Mouse (Mus musculus) liver, embryonic 13.5 days (tissue): ENCODE measurements around the gene Fn3k. TPM values are rescaled to one million over a fixed set of nuclear protein-coding genes. Genes with fewer than 3 reads are reported as not detected.

ENCODE experiments used
- ATAC-seq: fragments of 200-750 bp; cut with Nextera tagmentation; 2 replicates; pipeline ENCODE4 v1.8.0; 2017; ENCODE audit warnings: low read depth, mild to moderate bottlenecking, moderate number of reproducible peaks, moderate library complexity
- DNase-seq: peaks from one replicate; pipeline ENCODE4 v3.0.0; 2022
- H3K27ac ChIP-seq: fragments of 300-500 bp; sonication (generic); 2 replicates; pipeline ENCODE4 v1.5.1; 2015; ENCODE audit warnings: moderate library complexity, mild to moderate bottlenecking, inconsistent platforms
- H3K27me3 ChIP-seq: fragments of 300-500 bp; sonication (generic); 2 replicates; pipeline ENCODE4 v1.6.1; 2015; ENCODE audit warnings: mild to moderate bottlenecking, inconsistent platforms
- H3K36me3 ChIP-seq: fragments of 300-500 bp; sonication (generic); 2 replicates; pipeline ENCODE4 v1.6.1; 2015; ENCODE audit warnings: mild to moderate bottlenecking, inconsistent platforms
- H3K4me1 ChIP-seq: fragments of 300-500 bp; sonication (generic); replicated peaks from 2 replicates; pipeline ENCODE4 v1.6.1; 2015; ENCODE audit warnings: inconsistent platforms
- H3K4me2 ChIP-seq: fragments of 300-500 bp; sonication (generic); 2 replicates; pipeline ENCODE4 v1.6.1; 2015; ENCODE audit warnings: inconsistent platforms, mild to moderate bottlenecking, moderate library complexity
- H3K4me3 ChIP-seq: fragments of 300-500 bp; sonication (generic); replicated peaks from 2 replicates; pipeline ENCODE4 v1.5.1; 2015; ENCODE audit warnings: mild to moderate bottlenecking, inconsistent platforms
- H3K9ac ChIP-seq: fragments of 300-500 bp; sonication (generic); 2 replicates; pipeline ENCODE4 v1.6.1; 2015; ENCODE audit warnings: mild to moderate bottlenecking, inconsistent platforms
- H3K9me3 ChIP-seq: fragments of 300-500 bp; sonication (generic); replicated peaks from 2 replicates; pipeline ENCODE4 v1.6.1; 2016; ENCODE audit warnings: inconsistent platforms
- WGBS: fragments of 180-500 bp; shearing (Covaris S2); methylation state at CpG from one replicate; pipeline ENCODE4 v1.1.7; 2015; ENCODE audit not compliant: insufficient replicate concordance; 5-methylcytosine and 5-hydroxymethylcytosine counted together
- polyA plus RNA-seq: library from polyadenylated mRNA; unstranded; fragments of >200 nt; fragmentation: Nextera tagmentation; extraction: Ambion mirVana; gene quantifications from 2 replicates; pipeline ENCODE4 v1.2.1, GENCODE M21; 2015

The Fn3k gene
- 40.6 and 42.7 TPM in 2 replicates for polyA plus RNA-seq

GRCm38 (mm10) chr11:121434156-121435155, at the start of gene Fn3k:
Fn3k (plus strand) TSS chr11:121434913.
- peak; percentile 92 for ATAC-seq

GRCm38 (mm10) chr11:121387750-121388553, 46.8 kb upstream of the Fn3k start, which contains the start of gene Rab40b:
Rab40b (minus strand) TSS chr11:121388251.
- peak within 1 kb of the TSS; percentile 98 for H3K4me2 ChIP-seq
- peak within 1 kb of the TSS; percentile 76 for H3K9ac ChIP-seq
- H3K9me3 ChIP-seq: no peaks in the 10 kb centered on the region
- peaks cover 28% of the 10 kb centered on the region for H3K4me1 ChIP-seq
- DNase-seq: peak; percentile 78
- H3K4me3 ChIP-seq: peak within 1 kb of the TSS; percentile 72
- ATAC-seq: peak; percentile 99
- H3K27ac ChIP-seq: peak within 1 kb of the TSS; percentile 48
- 1% methylated on average over 61 of the region's 61 CpGs for WGBS
- no peaks in the 10 kb centered on the region for H3K36me3 ChIP-seq
- H3K27me3 ChIP-seq: peaks cover 26% of the 10 kb centered on the region

More at GRCm38 (mm10) chr11:121434156-121435155, at the start of gene Fn3k:
- Histone ChIP-seq H3K27ac (peak within 1 kb of the TSS; percentile 99), H3K9me3 (no peaks in the 10 kb centered on the region), H3K9ac (peak within 1 kb of the TSS; percentile 90), H3K27me3 (no peaks in the 10 kb centered on the region), H3K4me3 (peak within 1 kb of the TSS; percentile 75), H3K4me2 (peak within 1 kb of the TSS; percentile 89), H3K4me1 (peaks cover 79% of the 10 kb centered on the region), H3K36me3 (peaks cover 47% of the 10 kb centered on the region)
- 4% methylated on average over 30 of the region's 30 CpGs for WGBS
- DNase-seq: peak; percentile 87

GRCm38 (mm10) chr11:121388554-121388945, 46.2 kb upstream of the Fn3k start:
- 21% methylated on average over 6 of the region's 6 CpGs for WGBS
- no peak overlapping the region for H3K27ac ChIP-seq
- H3K4me2 ChIP-seq: peak overlapping the region; percentile 98
- no peaks in the 10 kb centered on the region for H3K36me3 ChIP-seq
- peaks cover 23% of the 10 kb centered on the region for H3K27me3 ChIP-seq
- H3K9me3 ChIP-seq: no peaks in the 10 kb centered on the region
- DNase-seq (no peak), ATAC-seq (no peak)
- peaks cover 28% of the 10 kb centered on the region for H3K4me1 ChIP-seq
- H3K9ac ChIP-seq: no peak overlapping the region
- peak overlapping the region; percentile 72 for H3K4me3 ChIP-seq

GRCm38 (mm10) chr11:121390793-121391192, 43.9 kb upstream of the Fn3k start:
- no peak overlapping the region for H3K9ac ChIP-seq
- H3K27ac ChIP-seq: no peak overlapping the region
- H3K4me1 ChIP-seq: peaks cover 28% of the 10 kb centered on the region
- peaks cover 22% of the 10 kb centered on the region for H3K27me3 ChIP-seq
- 30% methylated on average over 3 of the region's 3 CpGs for WGBS
- H3K4me2 ChIP-seq: no peak overlapping the region
- DNase-seq (no peak), ATAC-seq (no peak)
- no peaks in the 10 kb centered on the region for H3K36me3 ChIP-seq
- H3K4me3 ChIP-seq: no peak overlapping the region
- H3K9me3 ChIP-seq: no peaks in the 10 kb centered on the region

- WGBS: 43% methylated on average over 3 of the region's 3 CpGs
- H3K4me3 ChIP-seq: no peak overlapping the region
These were observed 42.3 kb upstream of the Fn3k start for GRCm38 (mm10) chr11:121392405-121392804.

GRCm38 (mm10) chr11:121407366-121408155, 27.2 kb upstream of the Fn3k start:
- ATAC-seq (no peak), DNase-seq (no peak)
- Histone ChIP-seq H3K9me3 (no peaks in the 10 kb centered on the region), H3K27me3 (peaks cover 28% of the 10 kb centered on the region), H3K4me1 (no peaks in the 10 kb centered on the region), H3K4me3 (no peak overlapping the region), H3K4me2 (no peak overlapping the region), H3K27ac (no peak overlapping the region), H3K36me3 (no peaks in the 10 kb centered on the region), H3K9ac (no peak overlapping the region)
- 55% methylated on average over 3 of the region's 3 CpGs for WGBS

More at GRCm38 (mm10) chr11:121392405-121392804, 42.3 kb upstream of the Fn3k start:
- H3K27ac ChIP-seq: no peak overlapping the region
- DNase-seq (no peak), ATAC-seq (no peak)
- H3K4me1 ChIP-seq: peaks cover 20% of the 10 kb centered on the region
- H3K9ac ChIP-seq: no peak overlapping the region
- no peaks in the 10 kb centered on the region for H3K36me3 ChIP-seq
- H3K4me2 ChIP-seq: no peak overlapping the region
- no peaks in the 10 kb centered on the region for H3K9me3 ChIP-seq
- peaks cover 6% of the 10 kb centered on the region for H3K27me3 ChIP-seq

- no peak overlapping the region for H3K4me2 ChIP-seq
- no peak for ATAC-seq
- WGBS: 73% methylated on average over 5 of the region's 5 CpGs
These were observed 20.0 kb upstream of the Fn3k start for GRCm38 (mm10) chr11:121414762-121415161.

GRCm38 (mm10) chr11:121415351-121415750, 19.4 kb upstream of the Fn3k start:
- H3K27ac ChIP-seq: no peak overlapping the region
- no peaks in the 10 kb centered on the region for H3K9me3 ChIP-seq
- no peak overlapping the region for H3K4me3 ChIP-seq
- H3K36me3 ChIP-seq: no peaks in the 10 kb centered on the region
- ATAC-seq: no peak
- no peak overlapping the region for H3K9ac ChIP-seq
- DNase-seq: no peak
- no peak overlapping the region for H3K4me2 ChIP-seq
- H3K4me1 ChIP-seq: peaks cover 13% of the 10 kb centered on the region
- H3K27me3 ChIP-seq: peaks cover 18% of the 10 kb centered on the region
- 60% methylated on average over 5 of the region's 5 CpGs for whole genome bisulfite sequencing

More at GRCm38 (mm10) chr11:121414762-121415161, 20.0 kb upstream of the Fn3k start:
- Histone ChIP-seq H3K4me1 (peaks cover 7% of the 10 kb centered on the region; the same call in 1 of the 2 replicates), H3K4me3 (no peak overlapping the region), H3K9me3 (no peaks in the 10 kb centered on the region), H3K27me3 (peaks cover 23% of the 10 kb centered on the region), H3K27ac (no peak overlapping the region), H3K36me3 (no peaks in the 10 kb centered on the region), H3K9ac (no peak overlapping the region)
- DNase-seq: no peak

- Histone ChIP-seq H3K4me3 (no peak overlapping the region), H3K27ac (no peak overlapping the region), H3K27me3 (peaks cover 11% of the 10 kb centered on the region; the same call in 1 of the 2 replicates), H3K4me2 (no peak overlapping the region), H3K36me3 (no peaks in the 10 kb centered on the region), H3K9ac (no peak overlapping the region), H3K9me3 (no peaks in the 10 kb centered on the region), H3K4me1 (peaks cover 28% of the 10 kb centered on the region)
- WGBS: 71% methylated on average over 5 of the region's 5 CpGs
- ATAC-seq (no peak), DNase-seq (no peak)
These were observed 16.7 kb upstream of the Fn3k start for GRCm38 (mm10) chr11:121417971-121418370.

- WGBS: 69% methylated on average over 2 of the region's 2 CpGs
These were observed 15.8 kb upstream of the Fn3k start for GRCm38 (mm10) chr11:121418932-121419331.

More at GRCm38 (mm10) chr11:121418932-121419331, 15.8 kb upstream of the Fn3k start:
- Histone ChIP-seq H3K36me3 (peaks cover 3% of the 10 kb centered on the region; the same call in 1 of the 2 replicates), H3K4me2 (no peak overlapping the region), H3K9ac (no peak overlapping the region), H3K27me3 (peaks cover 7% of the 10 kb centered on the region; the same call in 1 of the 2 replicates), H3K9me3 (no peaks in the 10 kb centered on the region), H3K4me1 (peaks cover 36% of the 10 kb centered on the region), H3K27ac (no peak overlapping the region), H3K4me3 (no peak overlapping the region)
- no peak for ATAC-seq
- DNase-seq: no peak
